Mouse (Mus musculus) gastrocnemius, adult 18-20 months (tissue): ENCODE data around the gene Ppp1r32. TPM values are rescaled to one million over a fixed set of nuclear protein-coding genes. Genes with fewer than 3 reads are reported as not detected.

Source experiments
- DNase-seq: peaks from one replicate; pipeline ENCODE4 v3.0.0; 2021; ENCODE audit warnings: low spot score
- long read RNA-seq, 2 experiments: library from polyadenylated mRNA; stranded (forward); transcript quantifications; one replicate each; pipeline ENCODE4 v2.0.0; 2021
- total RNA-seq, 2 experiments: library from RNA; stranded (reverse); gene quantifications; 2 replicates each; pipeline ENCODE4 v1.2.3; 2021

Ppp1r32 gene
- total RNA-seq: under 1 TPM; 0.82 to 0.85 TPM
- long read RNA-seq, experiment 1: 0 reads
- long read RNA-seq, experiment 2, partial matches to known transcripts: 1 of 1 reads
- long read RNA-seq, experiment 2, other reads (novel, unspliced or antisense): 0 of 1 reads

GRCm38 (mm10) chr19:10482703-10483102 is at the start of gene Ppp1r32:
TSS of gene Ppp1r32 (minus strand) at chr19:10482928.
- no peak for DNase-seq

GRCm38 (mm10) chr19:10530082-10530481 is 47.4 kb upstream of the Ppp1r32 start:
- no peak for DNase-seq

- DNase-seq: no peak
These were observed 43.2 kb upstream of the Ppp1r32 start, which contains the start of gene Sdhaf2 for GRCm38 (mm10) chr19:10525910-10526309. TSS of gene Sdhaf2 (minus strand) at chr19:10526142.

- DNase-seq: peak; percentile 90
These were observed 42.6 kb upstream of the Ppp1r32 start, which contains the start of gene Cpsf7 for GRCm38 (mm10) chr19:10525106-10525901. TSS of gene Cpsf7 (plus strand) at chr19:10525266.

GRCm38 (mm10) chr19:10524784-10525105 is 42.0 kb upstream of the Ppp1r32 start:
- no peak for DNase-seq

- DNase-seq: no peak
These were observed 40.9 kb upstream of the Ppp1r32 start for GRCm38 (mm10) chr19:10523483-10524080.

- DNase-seq: no peak
These were observed 39.2 kb upstream of the Ppp1r32 start for GRCm38 (mm10) chr19:10521926-10522325.

- DNase-seq: no peak
These were observed 37.6 kb upstream of the Ppp1r32 start for GRCm38 (mm10) chr19:10520355-10520754.

- DNase-seq: no peak
These were observed 28.1 kb upstream of the Ppp1r32 start for GRCm38 (mm10) chr19:10510759-10511330.

- DNase-seq: peak; percentile 39
These were observed 19.8 kb upstream of the Ppp1r32 start for GRCm38 (mm10) chr19:10502571-10502970.

GRCm38 (mm10) chr19:10500581-10500980 is 17.9 kb upstream of the Ppp1r32 start:
- no peak for DNase-seq

- no peak for DNase-seq
These were observed 14.9 kb upstream of the Ppp1r32 start for GRCm38 (mm10) chr19:10497512-10498160.

GRCm38 (mm10) chr19:10496976-10497375 is 14.2 kb upstream of the Ppp1r32 start:
- DNase-seq: no peak

- no peak for DNase-seq
These were observed 12.9 kb upstream of the Ppp1r32 start for GRCm38 (mm10) chr19:10495670-10496069.

- DNase-seq: peak; percentile 56
These were observed 3.6 kb upstream of the Ppp1r32 start for GRCm38 (mm10) chr19:10486264-10486738.

GRCm38 (mm10) chr19:10479541-10479940 is 3.2 kb downstream of the Ppp1r32 start:
- no peak for DNase-seq

- DNase-seq: no peak
These were observed 8.9 kb downstream of the Ppp1r32 start for GRCm38 (mm10) chr19:10473779-10474178.

GRCm38 (mm10) chr19:10472958-10473357 is 9.8 kb downstream of the Ppp1r32 start:
- DNase-seq: no peak

- DNase-seq: no peak
These were observed 13.5 kb downstream of the Ppp1r32 start for GRCm38 (mm10) chr19:10469171-10469658.

- no peak for DNase-seq
These were observed 18.3 kb downstream of the Ppp1r32 start for GRCm38 (mm10) chr19:10464427-10464826.

- no peak for DNase-seq
These were observed 21.1 kb downstream of the Ppp1r32 start for GRCm38 (mm10) chr19:10461584-10461983.
